Mouse (Mus musculus) C2C12 (cell line): ENCODE results near the gene Hes3.

Experiments
- CEBPB ChIP-seq: IDR thresholded peaks from one replicate; pipeline ENCODE4 v1.6.1; 2011; ENCODE audit warnings: low read depth, mild to moderate bottlenecking, control low read depth, moderate library complexity
- CTCF ChIP-seq: IDR thresholded peaks from one replicate; pipeline ENCODE4 v1.5.1; 2011; ENCODE audit not compliant: control insufficient read depth, insufficient read depth, insufficient read length
- FOSL1 ChIP-seq: IDR thresholded peaks from one replicate; pipeline ENCODE4 v1.8.0; 2011; ENCODE audit warnings: mild to moderate bottlenecking, low read length; ENCODE audit not compliant: poor library complexity, insufficient read depth, severe bottlenecking
- MYOD1 ChIP-seq: IDR thresholded peaks from one replicate; pipeline ENCODE4 v1.6.1; 2011; ENCODE audit warnings: low read depth; ENCODE audit not compliant: control insufficient read depth, insufficient read length
- MYOG ChIP-seq: IDR thresholded peaks from one replicate; pipeline ENCODE4 v1.6.1; 2011; ENCODE audit not compliant: control insufficient read depth, insufficient read length; ENCODE audit errors: extremely low read depth

DNA sequence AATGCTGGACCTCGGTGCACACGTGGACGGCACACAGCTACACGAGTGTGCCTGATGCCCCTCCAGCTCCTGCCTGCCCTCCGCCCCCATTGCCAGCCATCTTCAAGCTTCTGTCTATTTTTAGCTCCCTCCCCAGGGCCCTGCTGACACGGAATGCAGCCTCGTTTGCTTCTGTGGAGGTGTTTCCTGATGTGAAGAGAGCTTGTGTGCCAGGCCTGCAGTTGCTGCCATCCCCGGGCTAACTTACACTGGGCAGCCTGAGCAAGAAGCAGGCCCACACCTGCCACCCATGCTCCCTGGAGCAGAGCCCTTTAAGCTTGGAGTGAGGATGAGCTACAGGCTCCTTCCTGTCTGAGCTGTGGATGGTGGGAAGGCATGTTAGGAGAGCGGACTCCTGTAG is 29.3 kb downstream of the Hes3 start:
- TF ChIP-seq CEBPB (no peak), FOSL1 (no peak), MYOD1 (no peak), MYOG (no peak), CTCF (no peak)
